Comparison of ENCODE assay signal across 27 mouse cellular contexts in the genomic region with DNA sequence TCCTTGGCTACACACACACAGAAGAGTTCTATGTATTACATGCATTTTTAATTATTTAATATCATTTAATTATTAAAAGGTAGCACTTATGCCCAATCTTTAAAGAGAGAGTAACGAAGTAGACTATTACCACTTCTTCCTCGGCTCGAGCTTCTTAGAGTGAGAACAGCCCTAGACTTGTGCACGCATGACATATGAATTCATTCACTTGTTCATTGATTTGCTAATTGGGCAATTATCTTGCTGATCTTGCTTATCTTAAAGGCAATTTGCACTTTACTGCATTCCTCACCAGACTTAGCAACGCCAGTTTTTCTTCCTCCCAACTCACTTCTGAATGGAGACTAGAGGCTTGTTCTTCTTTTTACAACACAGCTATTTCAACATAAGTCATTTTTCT.
DNase-seq lines count a peak whose midpoint lies in the region; ATAC-seq lines count a peak whose summit lies in the region.
"Had no signal": no experiment of that assay in that cellular context is flagged by ENCODE, and none has a peak within 500 bp of the region (broad histone marks: within the 10 kb centered on the region; RNA-seq: fewer than 3 reads in every experiment).

No protein-coding gene starts in this region.

- H3K36me3 ChIP-seq in forebrain, embryonic 12.5 days (replicated peaks), result no peaks in the 10 kb centered on the region
- no peaks in the 10 kb centered on the region for H3K36me3 ChIP-seq in forebrain, embryonic 15.5 days
- H3K36me3 ChIP-seq: embryonic facial prominence, embryonic 10.5 days; embryonic facial prominence, embryonic 13.5 days; heart, embryonic 10.5 days; heart, embryonic 13.5 days; hindbrain, embryonic 12.5 days; intestine, embryonic 15.5 days had no signal

- H3K4me3 ChIP-seq in forebrain, embryonic 12.5 days (replicated peaks), result no peak overlapping the region
- H3K4me3 ChIP-seq in forebrain, embryonic 15.5 days, result no peak overlapping the region
- H3K4me3 ChIP-seq: embryonic facial prominence, embryonic 10.5 days; embryonic facial prominence, embryonic 13.5 days; erythroblast, embryonic 14.5 days; heart, embryonic 10.5 days; heart, embryonic 13.5 days; hindbrain, embryonic 12.5 days; intestine, embryonic 15.5 days had no signal

- H3K9me3 ChIP-seq in forebrain, embryonic 12.5 days, result no peaks in the 10 kb centered on the region
- no peaks in the 10 kb centered on the region for H3K9me3 ChIP-seq in forebrain, embryonic 15.5 days
- H3K9me3 ChIP-seq: embryonic facial prominence, embryonic 10.5 days; embryonic facial prominence, embryonic 13.5 days; heart, embryonic 10.5 days; heart, embryonic 13.5 days; hindbrain, embryonic 12.5 days; intestine, embryonic 15.5 days had no signal

- no peak overlapping the region for H3K9ac ChIP-seq in forebrain, embryonic 12.5 days
- no peak overlapping the region for H3K9ac ChIP-seq in forebrain, embryonic 15.5 days (replicated peaks)
- H3K9ac ChIP-seq: embryonic facial prominence, embryonic 13.5 days; heart, embryonic 13.5 days; hindbrain, embryonic 12.5 days; intestine, embryonic 15.5 days had no signal

- WGBS in forebrain, embryonic 12.5 days, result 21% methylated on average over 5 of the region's 5 CpGs
- 14% methylated on average over 5 of the region's 5 CpGs for WGBS in forebrain, embryonic 15.5 days

- no peaks in the 10 kb centered on the region for H3K27me3 ChIP-seq in forebrain, embryonic 12.5 days
- H3K27me3 ChIP-seq in forebrain, embryonic 15.5 days, result no peaks in the 10 kb centered on the region
- H3K27me3 ChIP-seq: embryonic facial prominence, embryonic 13.5 days; heart, embryonic 13.5 days; hindbrain, embryonic 12.5 days; intestine, embryonic 15.5 days had no signal

- intact Hi-C loops in heart, postnatal 10 days (cut with DNase I), result no loop called here

- no peaks in the 10 kb centered on the region; the same call in 1 of the 2 replicates for H3K4me1 ChIP-seq in forebrain, embryonic 12.5 days
- peaks cover 10% of the 10 kb centered on the region for H3K4me1 ChIP-seq in forebrain, embryonic 15.5 days
- H3K4me1 ChIP-seq: embryonic facial prominence, embryonic 10.5 days; embryonic facial prominence, embryonic 13.5 days; heart, embryonic 10.5 days; heart, embryonic 13.5 days; hindbrain, embryonic 12.5 days; intestine, embryonic 15.5 days had no signal

- no peak overlapping the region for H3K4me2 ChIP-seq in forebrain, embryonic 12.5 days
- no peak overlapping the region for H3K4me2 ChIP-seq in forebrain, embryonic 15.5 days (replicated peaks)
- H3K4me2 ChIP-seq: embryonic facial prominence, embryonic 13.5 days; heart, embryonic 13.5 days; hindbrain, embryonic 12.5 days; intestine, embryonic 15.5 days had no signal

- H3K27ac ChIP-seq in forebrain, embryonic 12.5 days, result no peak overlapping the region
- 0 out of 2 replicates have a peak overlapping the region, but pooled peaks have one; percentile 15 for H3K27ac ChIP-seq in forebrain, embryonic 15.5 days (replicated peaks)
- H3K27ac ChIP-seq: embryonic facial prominence, embryonic 10.5 days; embryonic facial prominence, embryonic 13.5 days; heart, embryonic 10.5 days; heart, embryonic 13.5 days; hindbrain, embryonic 12.5 days; intestine, embryonic 15.5 days had no signal

- peak; percentile 17 for DNase-seq in ZHBTc4 (ENCODE audit: low read depth, low spot score)
- peak; percentile 16 for DNase-seq in retina, embryonic 14.5 days (ENCODE audit: low spot score)
- DNase-seq in spleen, postnatal 36 days (ENCODE audit: low spot score in 2 of 2), result no peak
- no peak for DNase-seq in cerebellum, postnatal 4 days (ENCODE audit: low spot score in 2 of 2)
- DNase-seq in heart, postnatal 10 days, result no peak
- DNase-seq: adrenal gland, postnatal 10 days; adrenal gland, postnatal 36 days; cerebellum, adult 11 months; cerebellum, adult 2 months; cerebellum, adult 9-11 months; cerebellum, postnatal 25 days; embryo, embryonic 11 days; gastrocnemius, postnatal 25 days; heart, adult 18-20 months; kidney, adult 11 months had no signal

- peak; percentile 61; the same call in 1 of the 2 replicates for ATAC-seq in forebrain, embryonic 12.5 days (ENCODE audit: low FRiP score)
- ATAC-seq in forebrain, embryonic 15.5 days (replicated peaks), result 0 out of 2 replicates have a peak, but pooled peaks have one; percentile 43
- no peak for ATAC-seq in frontal cortex, adult (ENCODE audit: low TSS enrichment)
- ATAC-seq: CD4-positive, CD25-positive, alpha-beta regulatory T cell, adult 4 months; hindbrain, embryonic 16.5 days; intestine, embryonic 15.5 days had no signal

Comparison
In these comparisons a context has a peak if more than half of its experiments do, and no peak if none do; other contexts are left out.
1. DNase-seq: peak in ZHBTc4 (single experiment) and retina, embryonic 14.5 days (single experiment); none in spleen, postnatal 36 days (0 of 2), cerebellum, postnatal 4 days (0 of 2) and heart, postnatal 10 days (0 of 2).